Mouse (Mus musculus) spleen, adult 2 months (tissue): ENCODE measurements around the gene Myh14.

Source experiments
- CTCF ChIP-seq: fragments of 200-500 bp; IDR thresholded peaks from 2 replicates; pipeline ENCODE4 v1.5.1; 2011; ENCODE audit warnings: mild to moderate bottlenecking, inconsistent platforms; ENCODE audit not compliant: insufficient read depth, insufficient read length, insufficient replicate concordance; ENCODE audit errors: extremely low read depth
- POLR2A ChIP-seq: fragments of 200-500 bp; IDR thresholded peaks from 2 replicates; pipeline ENCODE4 v1.6.1; 2011; ENCODE audit warnings: low read depth, low read length, inconsistent platforms

DNA sequence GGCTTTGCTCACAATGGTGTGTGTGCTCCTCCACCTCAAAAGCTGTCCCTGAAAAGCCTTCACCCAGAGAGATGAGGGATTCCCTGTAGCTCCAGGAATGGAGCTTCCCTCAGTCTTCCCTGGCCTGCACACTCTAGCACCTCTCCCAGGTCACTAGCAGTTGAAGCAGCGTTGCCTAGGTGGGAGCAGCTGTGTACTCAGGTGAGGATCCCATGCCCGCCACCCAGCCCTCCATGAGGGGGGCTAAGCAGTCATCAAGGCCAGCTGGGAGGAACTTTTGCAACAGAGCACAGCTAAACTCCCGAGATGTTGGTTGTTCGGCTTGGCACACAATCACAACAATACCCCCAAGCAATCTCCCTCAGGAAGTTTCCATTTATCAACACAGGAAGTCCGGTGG is 87.9 kb downstream of the Myh14 start:
- TF ChIP-seq CTCF (no peak), POLR2A (no peak)
